Mouse (Mus musculus) C2C12 (cell line): ENCODE data around the gene Adh6a. TPM values are rescaled to one million over a fixed set of nuclear protein-coding genes. Genes with fewer than 3 reads are reported as not detected.

Source experiments
- H3K27me3 ChIP-seq: one replicate; pipeline ENCODE4 v1.6.1; 2011; ENCODE audit not compliant: control insufficient read depth, insufficient read depth, insufficient read length
- H3K36me3 ChIP-seq: one replicate; pipeline ENCODE4 v1.6.1; 2011; ENCODE audit not compliant: control insufficient read depth, insufficient read depth
- H3K4me3 ChIP-seq: one replicate; pipeline ENCODE4 v1.5.1; 2011; ENCODE audit warnings: mild to moderate bottlenecking, control low read depth; ENCODE audit not compliant: poor library complexity, insufficient read depth, severe bottlenecking
- H3K79me2 ChIP-seq: one replicate; pipeline ENCODE4 v1.6.1; 2011; ENCODE audit not compliant: control insufficient read depth, insufficient read depth
- H3K79me3 ChIP-seq: one replicate; pipeline ENCODE4 v1.6.1; 2011; ENCODE audit warnings: low read depth, control low read depth
- H3ac ChIP-seq: one replicate; pipeline ENCODE3; 2011; ENCODE audit warnings: low read depth; ENCODE audit not compliant: control insufficient read depth, insufficient read length
- CEBPB ChIP-seq: IDR thresholded peaks from one replicate; pipeline ENCODE4 v1.6.1; 2011; ENCODE audit warnings: low read depth, mild to moderate bottlenecking, control low read depth, moderate library complexity
- CTCF ChIP-seq: IDR thresholded peaks from one replicate; pipeline ENCODE4 v1.5.1; 2011; ENCODE audit not compliant: control insufficient read depth, insufficient read depth, insufficient read length
- FOSL1 ChIP-seq: IDR thresholded peaks from one replicate; pipeline ENCODE4 v1.8.0; 2011; ENCODE audit warnings: mild to moderate bottlenecking, low read length; ENCODE audit not compliant: poor library complexity, insufficient read depth, severe bottlenecking
- MAX ChIP-seq: IDR thresholded peaks from one replicate; pipeline ENCODE4 v1.6.1; 2011; ENCODE audit warnings: mild to moderate bottlenecking, control low read depth
- MYOD1 ChIP-seq: IDR thresholded peaks from one replicate; pipeline ENCODE4 v1.6.1; 2011; ENCODE audit warnings: low read depth; ENCODE audit not compliant: control insufficient read depth, insufficient read length
- MYOG ChIP-seq: IDR thresholded peaks from one replicate; pipeline ENCODE4 v1.6.1; 2011; ENCODE audit not compliant: control insufficient read depth, insufficient read length; ENCODE audit errors: extremely low read depth
- USF1 ChIP-seq: IDR thresholded peaks from one replicate; pipeline ENCODE4 v1.6.1; 2011; ENCODE audit warnings: low read depth, mild to moderate bottlenecking, control low read depth, moderate library complexity
- long read RNA-seq, 2 experiments: library from polyadenylated mRNA; unstranded; transcript quantifications; one replicate each; pipeline ENCODE4 v2.0.0; 2019 to 2020
- polyA plus RNA-seq: library from polyadenylated mRNA; unstranded; fragments of >200 nt; fragmentation: generic; extraction: Trizol; gene quantifications from one replicate; pipeline ENCODE4 v1.2.1, GENCODE M21; 2012; ENCODE audit warnings: missing spikeins

Adh6a gene
- polyA plus RNA-seq: not detected
- long read RNA-seq, experiment 1: 0 reads
- long read RNA-seq, experiment 2: 0 reads

GRCm38 (mm10) chr3:138312965-138313364 is at the start of gene Adh6a:
TSS of gene Adh6a (plus strand) at chr3:138313286.
- Histone ChIP-seq H3K4me3 (no peak within 1 kb of the TSS), H3K27me3 (no peaks in the 10 kb centered on the region), H3K36me3 (no peaks in the 10 kb centered on the region), H3K79me3 (no peaks in the 10 kb centered on the region), H3ac (no peak within 1 kb of the TSS), H3K79me2 (no peaks in the 10 kb centered on the region)
- TF ChIP-seq MYOG (no peak), MYOD1 (no peak), MAX (no peak), CTCF (no peak), FOSL1 (no peak), CEBPB (no peak), USF1 (no peak)

DNA sequence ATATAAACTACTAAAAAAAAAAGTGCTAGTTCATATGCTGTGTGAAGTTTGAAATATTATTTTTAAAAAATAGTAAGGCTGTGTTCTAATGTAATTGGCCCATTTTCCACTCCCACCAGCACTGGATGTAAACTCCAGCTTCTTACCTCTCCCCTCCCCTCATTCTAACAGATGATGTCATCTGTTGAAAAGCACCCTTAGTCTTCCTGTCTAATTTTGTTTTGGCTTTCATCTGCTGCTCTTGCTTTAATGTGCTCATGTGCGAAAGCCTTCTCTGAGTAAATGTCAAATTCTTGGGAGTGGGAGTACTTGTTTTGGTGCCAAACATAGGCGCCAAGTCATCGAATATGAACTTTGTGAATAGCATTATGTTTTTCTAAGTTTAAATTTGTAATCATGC is 48.4 kb upstream of the Adh6a start:
- H3K36me3 ChIP-seq: no peaks in the 10 kb centered on the region
- H3K79me2 ChIP-seq: no peaks in the 10 kb centered on the region
- H3K4me3 ChIP-seq: no peak overlapping the region
- H3K27me3 ChIP-seq: peaks cover 5% of the 10 kb centered on the region
- no peaks in the 10 kb centered on the region for H3K79me3 ChIP-seq
- no peak for TF ChIP-seq MYOD1
- no peak for TF ChIP-seq MYOG
- TF ChIP-seq MAX: no peak
- no peak for TF ChIP-seq USF1
- no peak for TF ChIP-seq CEBPB
- no peak for TF ChIP-seq CTCF
- no peak for TF ChIP-seq FOSL1
- no peak overlapping the region for H3ac ChIP-seq

DNA sequence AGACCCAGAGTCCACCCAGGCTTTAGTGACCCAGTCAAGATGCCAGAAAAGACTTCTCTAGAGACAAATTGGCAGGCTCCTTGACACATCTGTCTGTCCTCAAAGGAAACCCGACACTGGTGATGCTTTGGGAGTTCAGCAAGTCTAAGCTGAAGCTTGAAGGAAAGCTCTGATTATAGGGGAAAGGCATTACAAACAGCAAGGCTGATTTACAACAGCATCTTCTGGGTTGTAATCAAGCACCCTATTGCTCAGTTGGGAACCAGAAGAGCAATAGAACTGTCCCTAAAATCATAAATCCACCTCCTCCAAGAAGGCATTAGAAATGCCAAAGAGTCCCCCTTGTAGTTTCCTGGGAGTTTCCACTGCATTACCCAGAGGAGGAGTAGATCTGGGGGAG is 42.6 kb upstream of the Adh6a start:
- Histone ChIP-seq H3K4me3 (no peak overlapping the region), H3K27me3 (peaks cover 3% of the 10 kb centered on the region), H3K36me3 (no peaks in the 10 kb centered on the region), H3K79me3 (no peaks in the 10 kb centered on the region), H3ac (no peak overlapping the region), H3K79me2 (no peaks in the 10 kb centered on the region)
- TF ChIP-seq MYOD1: no peak

- Histone ChIP-seq H3K79me2 (no peaks in the 10 kb centered on the region), H3K36me3 (no peaks in the 10 kb centered on the region)
- TF ChIP-seq CEBPB (no peak), MYOG (no peak)
Observed at GRCm38 (mm10) chr3:138271297-138271696, 41.8 kb upstream of the Adh6a start.

DNA sequence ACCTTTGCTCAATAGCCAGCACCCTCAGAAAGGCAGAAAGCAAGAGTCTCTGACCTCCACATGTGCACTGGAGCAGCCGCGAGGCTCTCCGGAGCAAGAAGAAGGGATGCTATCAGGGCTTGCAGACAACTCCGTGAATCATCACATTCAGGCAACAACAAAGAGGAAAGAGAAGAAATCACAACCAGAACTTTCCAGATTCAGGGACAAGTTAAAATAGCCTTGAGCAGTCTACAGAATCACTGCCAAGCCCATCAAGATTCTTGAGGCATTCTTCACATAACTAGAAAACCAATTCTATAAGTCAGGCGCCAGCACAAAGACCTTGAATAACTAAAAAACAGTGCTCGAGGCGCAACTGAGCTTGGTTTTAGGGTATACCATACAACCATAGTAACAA is 40.0 kb upstream of the Adh6a start:
- H3K79me3 ChIP-seq: no peaks in the 10 kb centered on the region
- no peaks in the 10 kb centered on the region for H3K79me2 ChIP-seq
- peaks cover 3% of the 10 kb centered on the region for H3K27me3 ChIP-seq
- no peak for TF ChIP-seq CTCF
- no peak for TF ChIP-seq MAX
- TF ChIP-seq MYOD1: no peak
- no peak for TF ChIP-seq CEBPB
- TF ChIP-seq FOSL1: no peak
- no peak for TF ChIP-seq USF1
- TF ChIP-seq MYOG: no peak
- H3K36me3 ChIP-seq: no peaks in the 10 kb centered on the region
- no peak overlapping the region for H3K4me3 ChIP-seq
- H3ac ChIP-seq: no peak overlapping the region

More at GRCm38 (mm10) chr3:138271297-138271696, 41.8 kb upstream of the Adh6a start:
- H3ac ChIP-seq: no peak overlapping the region
- no peaks in the 10 kb centered on the region for H3K79me3 ChIP-seq
- no peak overlapping the region for H3K4me3 ChIP-seq
- peaks cover 3% of the 10 kb centered on the region for H3K27me3 ChIP-seq

GRCm38 (mm10) chr3:138275100-138275499 is 38.0 kb upstream of the Adh6a start:
- Histone ChIP-seq H3K79me3 (no peaks in the 10 kb centered on the region), H3K79me2 (no peaks in the 10 kb centered on the region), H3K4me3 (no peak overlapping the region), H3ac (no peak overlapping the region), H3K36me3 (no peaks in the 10 kb centered on the region), H3K27me3 (peaks cover 3% of the 10 kb centered on the region)
- no peak for TF ChIP-seq MYOG

GRCm38 (mm10) chr3:138282556-138282955 is 30.5 kb upstream of the Adh6a start:
- no peak overlapping the region for H3ac ChIP-seq
- no peaks in the 10 kb centered on the region for H3K36me3 ChIP-seq
- H3K27me3 ChIP-seq: peaks cover 14% of the 10 kb centered on the region
- H3K79me2 ChIP-seq: no peaks in the 10 kb centered on the region
- no peaks in the 10 kb centered on the region for H3K79me3 ChIP-seq
- no peak overlapping the region for H3K4me3 ChIP-seq
- TF ChIP-seq FOSL1 (no peak), CEBPB (no peak), MAX (no peak), MYOD1 (no peak), USF1 (no peak), CTCF (no peak), MYOG (no peak)
